Mouse (Mus musculus): ENCODE results near the gene Os9. TPM values are rescaled to one million over a fixed set of nuclear protein-coding genes. Genes with fewer than 3 reads are reported as not detected.

The Os9 gene
- polyA plus RNA-seq, 1 experiment from 2014 or later, result 65.7 TPM

- ATAC-seq (ENCODE audit: low read depth), result no peak
- peaks cover 9% of the 10 kb centered on the region for H3K4me1 ChIP-seq (ENCODE audit: control insufficient read depth, insufficient read depth, low read length)
- no peak overlapping the region for H3K4me2 ChIP-seq (ENCODE audit: low read depth, low read length)
- peaks cover 22% of the 10 kb centered on the region for H3K36me3 ChIP-seq (ENCODE audit: control insufficient read depth, insufficient read depth, low read length)
- H3K27ac ChIP-seq (ENCODE audit: low read depth, low read length), result no peak overlapping the region
- no peak overlapping the region for H3K4me3 ChIP-seq (ENCODE audit: low read depth, low read length)
- no peaks in the 10 kb centered on the region for H3K9me3 ChIP-seq (ENCODE audit: control insufficient read depth, low read length)
- 87% methylated on average over 4 of the region's 4 CpGs for WGBS
- H3K27me3 ChIP-seq (ENCODE audit: control insufficient read depth, insufficient read depth, low read length), result peaks cover 16% of the 10 kb centered on the region
- no peak overlapping the region for H3K9ac ChIP-seq (replicated peaks; ENCODE audit: low read depth, low read length)
These were observed 66.3 kb downstream of the Os9 start for GRCm38 (mm10) chr10:127054646-127055045.

- 17% methylated on average over 10 of the region's 10 CpGs for WGBS
- Histone ChIP-seq H3K4me1 (ENCODE audit: control insufficient read depth, insufficient read depth, low read length) (no peaks in the 10 kb centered on the region), H3K9ac (replicated peaks; ENCODE audit: low read depth, low read length) (no peak overlapping the region), H3K27me3 (ENCODE audit: control insufficient read depth, insufficient read depth, low read length) (peaks cover 30% of the 10 kb centered on the region), H3K36me3 (ENCODE audit: control insufficient read depth, insufficient read depth, low read length) (0 out of 2 replicates have a peak, but pooled peaks cover 8% of the 10 kb centered on the region), H3K4me3 (ENCODE audit: low read depth, low read length) (no peak overlapping the region), H3K4me2 (ENCODE audit: low read depth, low read length) (no peak overlapping the region), H3K9me3 (ENCODE audit: control insufficient read depth, low read length) (no peaks in the 10 kb centered on the region), H3K27ac (ENCODE audit: low read depth, low read length) (no peak overlapping the region)
- ATAC-seq (ENCODE audit: low read depth), result 0 out of 2 replicates have a peak, but pooled peaks have one; percentile 23
These were observed 70.8 kb downstream of the Os9 start for GRCm38 (mm10) chr10:127050119-127050474.

DNA sequence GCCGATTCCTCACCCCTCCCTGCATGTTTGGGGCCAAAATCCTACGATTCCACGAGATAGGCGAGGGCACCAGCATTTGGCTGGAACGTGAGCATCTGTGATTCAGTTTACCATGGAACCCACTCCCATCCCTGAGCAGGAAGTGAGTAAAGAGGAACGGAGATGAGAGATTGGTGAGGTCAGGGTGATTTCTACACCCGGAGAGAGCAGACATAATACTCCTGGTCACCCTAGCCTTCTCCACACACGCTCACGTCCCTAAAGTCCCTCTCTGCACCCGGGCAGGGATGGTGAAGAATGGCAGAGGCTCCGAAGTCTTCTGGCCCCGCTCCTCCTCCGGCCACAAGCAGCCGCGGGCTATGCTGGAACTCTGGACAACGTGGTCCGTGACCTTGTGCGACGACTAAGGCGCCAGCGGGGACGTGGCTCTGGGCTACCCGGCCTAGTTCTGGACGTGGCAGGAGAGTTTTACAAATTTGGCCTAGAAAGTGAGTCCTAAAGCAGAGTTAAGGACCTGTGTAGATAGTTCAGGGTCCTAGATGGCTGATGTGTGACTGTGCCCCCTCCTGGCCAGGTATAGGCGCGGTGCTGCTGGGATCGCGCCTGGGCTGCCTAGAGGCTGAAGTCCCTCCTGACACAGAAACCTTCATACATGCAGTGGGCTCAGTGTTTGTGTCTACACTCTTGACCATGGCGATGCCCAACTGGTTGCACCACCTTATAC is 71.4 kb downstream of the Os9 start:
- H3K27me3 ChIP-seq (ENCODE audit: control insufficient read depth, insufficient read depth, low read length), result peaks cover 30% of the 10 kb centered on the region
- no peaks in the 10 kb centered on the region for H3K9me3 ChIP-seq (ENCODE audit: control insufficient read depth, low read length)
- ATAC-seq (ENCODE audit: low read depth), result 0 out of 2 replicates have a peak, but pooled peaks have one; percentile 32

DNA sequence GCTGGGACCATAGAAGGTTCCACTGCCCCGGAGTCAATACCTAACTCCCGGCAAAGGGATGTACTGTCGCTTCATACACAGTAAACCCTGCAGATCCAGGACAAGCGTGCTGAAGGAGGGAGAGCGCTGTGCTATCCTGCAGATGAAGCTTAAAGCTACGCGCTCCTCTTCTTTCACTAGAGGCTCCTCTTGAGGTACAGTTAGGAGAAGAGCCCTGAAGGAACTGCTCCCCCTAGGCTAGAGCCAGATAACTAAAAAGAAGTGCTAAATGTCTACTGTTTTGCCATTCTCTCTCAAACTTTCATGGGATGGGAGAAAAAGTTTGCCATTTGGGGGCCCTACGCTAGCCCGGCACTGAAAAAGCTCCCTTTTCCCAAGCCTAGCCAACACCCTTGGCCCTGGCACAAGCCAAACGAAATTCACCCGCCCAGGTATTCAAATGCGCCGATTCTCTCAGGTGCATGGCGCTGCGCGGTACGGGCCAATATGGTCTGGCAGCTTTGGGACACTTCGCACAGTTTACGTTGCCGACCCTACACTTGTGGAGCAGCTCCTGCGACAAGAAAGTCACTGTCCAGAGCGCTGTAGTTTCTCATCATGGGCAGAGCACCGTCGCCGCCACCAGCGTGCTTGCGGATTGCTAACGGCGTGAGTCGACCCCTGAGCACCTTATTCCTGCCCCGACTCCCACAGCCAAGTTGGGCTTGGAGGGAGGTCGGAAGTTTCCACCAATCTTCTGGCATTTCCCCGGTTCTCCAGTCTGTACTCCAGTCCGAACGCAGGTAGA is 72.1 kb downstream of the Os9 start:
- no peaks in the 10 kb centered on the region for H3K36me3 ChIP-seq (ENCODE audit: control insufficient read depth, insufficient read depth, low read length)
- H3K27ac ChIP-seq (ENCODE audit: low read depth, low read length), result no peak overlapping the region
- no peak overlapping the region for H3K4me2 ChIP-seq (ENCODE audit: low read depth, low read length)
- H3K9me3 ChIP-seq (ENCODE audit: control insufficient read depth, low read length), result no peaks in the 10 kb centered on the region
- H3K27me3 ChIP-seq (ENCODE audit: control insufficient read depth, insufficient read depth, low read length), result peaks cover 30% of the 10 kb centered on the region
- no peaks in the 10 kb centered on the region for H3K4me1 ChIP-seq (ENCODE audit: control insufficient read depth, insufficient read depth, low read length)
- WGBS, result 4% methylated on average over 35 of the region's 35 CpGs
- H3K9ac ChIP-seq (replicated peaks; ENCODE audit: low read depth, low read length), result no peak overlapping the region
- no peak overlapping the region for H3K4me3 ChIP-seq (ENCODE audit: low read depth, low read length)
- no peak for ATAC-seq (ENCODE audit: low read depth)

More for the DNA sequence above, 71.4 kb downstream of the Os9 start:
- no peaks in the 10 kb centered on the region for H3K4me1 ChIP-seq (ENCODE audit: control insufficient read depth, insufficient read depth, low read length)
- H3K4me2 ChIP-seq (ENCODE audit: low read depth, low read length), result no peak overlapping the region
- no peak overlapping the region for H3K9ac ChIP-seq (replicated peaks; ENCODE audit: low read depth, low read length)
- H3K4me3 ChIP-seq (ENCODE audit: low read depth, low read length), result no peak overlapping the region
- 0 out of 2 replicates have a peak, but pooled peaks cover 5% of the 10 kb centered on the region for H3K36me3 ChIP-seq (ENCODE audit: control insufficient read depth, insufficient read depth, low read length)
- no peak overlapping the region for H3K27ac ChIP-seq (ENCODE audit: low read depth, low read length)
- 1% methylated on average over 29 of the region's 29 CpGs for WGBS

GRCm38 (mm10) chr10:127047954-127048353 is 73.0 kb downstream of the Os9 start, which contains the start of gene Cyp27b1:
Cyp27b1 (plus strand) TSS chr10:127048250.
- Histone ChIP-seq H3K4me3 (ENCODE audit: low read depth, low read length) (no peak within 1 kb of the TSS), H3K36me3 (ENCODE audit: control insufficient read depth, insufficient read depth, low read length) (no peaks in the 10 kb centered on the region), H3K9me3 (ENCODE audit: control insufficient read depth, low read length) (no peaks in the 10 kb centered on the region), H3K4me1 (ENCODE audit: control insufficient read depth, insufficient read depth, low read length) (no peaks in the 10 kb centered on the region), H3K9ac (replicated peaks; ENCODE audit: low read depth, low read length) (no peak within 1 kb of the TSS), H3K27ac (ENCODE audit: low read depth, low read length) (no peak within 1 kb of the TSS), H3K4me2 (ENCODE audit: low read depth, low read length) (no peak within 1 kb of the TSS), H3K27me3 (ENCODE audit: control insufficient read depth, insufficient read depth, low read length) (peaks cover 30% of the 10 kb centered on the region)
- 35% methylated on average over 5 of the region's 5 CpGs for WGBS
- no peak for ATAC-seq (ENCODE audit: low read depth)

Other genes with a start within 250 kb of the Os9 start
- gene Atp23, start 219.8 kb downstream of the Os9 start, polyA plus RNA-seq (2014; fragmentation: Nextera tagmentation; extraction: Ambion mirVana), result 15.6 and 16.7 TPM in 2 replicates
- gene Ctdsp2, start 142.4 kb downstream of the Os9 start, polyA plus RNA-seq (2014; fragmentation: Nextera tagmentation; extraction: Ambion mirVana), result 15.1 and 27.9 TPM in 2 replicates
- gene Avil, start 120.4 kb downstream of the Os9 start, polyA plus RNA-seq (2014; fragmentation: Nextera tagmentation; extraction: Ambion mirVana), result 0.15 and 27.1 TPM in 2 replicates
- gene Tsfm, start 90.3 kb downstream of the Os9 start, polyA plus RNA-seq (2014; fragmentation: Nextera tagmentation; extraction: Ambion mirVana), result 60.1 and 64.6 TPM in 2 replicates
- gene Mettl1, start 79.7 kb downstream of the Os9 start, polyA plus RNA-seq (2014; fragmentation: Nextera tagmentation; extraction: Ambion mirVana), result 24.1 and 24.6 TPM in 2 replicates
- 0.15 and 0.21 TPM in 2 replicates for gene Eef1akmt3, start 79.6 kb downstream of the Os9 start, polyA plus RNA-seq (2014; fragmentation: Nextera tagmentation; extraction: Ambion mirVana)
- 0.14 TPM in 1 of 2 replicates, not detected in the other for gene Cyp27b1, start 72.9 kb downstream of the Os9 start, polyA plus RNA-seq (2014; fragmentation: Nextera tagmentation; extraction: Ambion mirVana)
- gene March9, start 60.9 kb downstream of the Os9 start, polyA plus RNA-seq (2014; fragmentation: Nextera tagmentation; extraction: Ambion mirVana), result 9.7 and 13.2 TPM in 2 replicates
- gene Cdk4, start 57.6 kb downstream of the Os9 start, polyA plus RNA-seq (2014; fragmentation: Nextera tagmentation; extraction: Ambion mirVana), result 657 and 756 TPM in 2 replicates
- 91.1 and 93.6 TPM in 2 replicates for gene Tspan31, start 50.9 kb downstream of the Os9 start, polyA plus RNA-seq (2014; fragmentation: Nextera tagmentation; extraction: Ambion mirVana)
- 4.7 and 10.6 TPM in 2 replicates for gene Agap2, start 45.8 kb downstream of the Os9 start, polyA plus RNA-seq (2014; fragmentation: Nextera tagmentation; extraction: Ambion mirVana)
- 79.3 and 93.4 TPM in 2 replicates for gene B4galnt1, start 44.1 kb upstream of the Os9 start, polyA plus RNA-seq (2014; fragmentation: Nextera tagmentation; extraction: Ambion mirVana)
- 0.80 and 1.3 TPM in 2 replicates for gene Slc26a10, start 59.5 kb upstream of the Os9 start, polyA plus RNA-seq (2014; fragmentation: Nextera tagmentation; extraction: Ambion mirVana)
- gene Arhgef25, start 69.0 kb upstream of the Os9 start, polyA plus RNA-seq (2014; fragmentation: Nextera tagmentation; extraction: Ambion mirVana), result 24.2 and 31.0 TPM in 2 replicates
- gene Dtx3, start 74.6 kb upstream of the Os9 start, polyA plus RNA-seq (2014; fragmentation: Nextera tagmentation; extraction: Ambion mirVana), result 224 and 231 TPM in 2 replicates
- gene Pip4k2c, start 90.5 kb upstream of the Os9 start, polyA plus RNA-seq (2014; fragmentation: Nextera tagmentation; extraction: Ambion mirVana), result 15.5 and 18.1 TPM in 2 replicates
- 117 and 147 TPM in 2 replicates for gene Kif5a, start 142.2 kb upstream of the Os9 start, polyA plus RNA-seq (2014; fragmentation: Nextera tagmentation; extraction: Ambion mirVana)
- gene Dctn2, start 145.2 kb upstream of the Os9 start, polyA plus RNA-seq (2014; fragmentation: Nextera tagmentation; extraction: Ambion mirVana), result 298 and 305 TPM in 2 replicates
- 16.1 and 17.4 TPM in 2 replicates for gene Mbd6, start 167.9 kb upstream of the Os9 start, polyA plus RNA-seq (2014; fragmentation: Nextera tagmentation; extraction: Ambion mirVana)
- gene Mars, start 190.7 kb upstream of the Os9 start, polyA plus RNA-seq (2014; fragmentation: Nextera tagmentation; extraction: Ambion mirVana), result 117 and 123 TPM in 2 replicates
- gene Arhgap9, start 200.8 kb upstream of the Os9 start, polyA plus RNA-seq (2014; fragmentation: Nextera tagmentation; extraction: Ambion mirVana), result 0.42 and 1.1 TPM in 2 replicates
- 0.87 and 1.5 TPM in 2 replicates for gene Gli1, start 220.8 kb upstream of the Os9 start, polyA plus RNA-seq (2014; fragmentation: Nextera tagmentation; extraction: Ambion mirVana)
- gene Inhbe, start 233.3 kb upstream of the Os9 start, polyA plus RNA-seq (2014; fragmentation: Nextera tagmentation; extraction: Ambion mirVana), result 0.05 and 0.09 TPM in 2 replicates
- not detected in 2 replicates for gene Inhbc, start 249.3 kb upstream of the Os9 start, polyA plus RNA-seq (2014; fragmentation: Nextera tagmentation; extraction: Ambion mirVana)